Mouse (Mus musculus): Measurements from ENCODE around the gene Fnbp1.
"Not testable (repeated sequence)": the region's sequence is repeated elsewhere in the genome, so short reads cannot be mapped to it uniquely, and the experiment has no call there.

GRCm38 (mm10) chr2:31167571-31167970, 25.8 kb upstream of the Fnbp1 start:
- TF ChIP-seq CTCF (IDR thresholded peaks at IDR 0.05; ENCODE audit: borderline replicate concordance, insufficient read depth, low read depth, low read length); POLR2A (IDR thresholded peaks at IDR 0.05; ENCODE audit: borderline replicate concordance, insufficient read depth, low read length): not testable (repeated sequence)

Measured in cerebellum, adult 2 months (tissue).